Mouse (Mus musculus) adrenal gland, adult 8-10 months (tissue): ENCODE measurements around the gene Prmt1. TPM values are rescaled to one million over a fixed set of nuclear protein-coding genes. Genes with fewer than 3 reads are reported as not detected.

Experiments
- DNase-seq: peaks from one replicate; pipeline ENCODE4 v3.0.0; 2022
- microRNA-seq, 2 experiments: library from miRNA; unstranded; fragments of <30 nt; microRNA quantifications; one replicate each; pipeline ENCODE4 v1.2.0; 2022
- total RNA-seq, 4 experiments: library from RNA; stranded (reverse); gene quantifications; 2 replicates each; pipeline ENCODE4 v1.2.4; 2022

Gene Prmt1
- total RNA-seq, 4 experiments from 2014 or later: 221 to 296 (median 243) TPM

DNA sequence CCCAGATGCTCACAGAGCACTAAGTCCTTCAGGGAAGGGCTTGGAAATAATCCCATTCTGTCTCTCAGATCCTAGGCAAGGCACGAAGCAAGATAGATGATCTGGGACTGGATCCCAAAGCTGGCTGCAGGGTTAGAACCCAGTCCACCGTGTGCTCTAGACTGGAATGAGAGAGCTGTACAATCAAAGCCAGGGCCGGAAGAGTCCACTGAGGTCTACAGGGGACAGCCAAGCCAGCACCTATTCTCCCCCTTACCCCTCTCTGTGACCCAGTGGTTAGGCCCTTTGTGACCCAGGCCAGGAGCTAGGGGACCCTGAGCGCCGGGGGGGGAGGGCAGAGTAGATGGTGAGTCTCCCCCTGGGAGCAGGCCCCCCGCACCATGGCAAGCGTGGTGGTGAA, 43.5 kb downstream of the Prmt1 start, which contains the start of gene Tsks:
Tsks (plus strand) TSS at position 301 of the 400 bp plus-strand sequence.
- DNase-seq: no peak

DNA sequence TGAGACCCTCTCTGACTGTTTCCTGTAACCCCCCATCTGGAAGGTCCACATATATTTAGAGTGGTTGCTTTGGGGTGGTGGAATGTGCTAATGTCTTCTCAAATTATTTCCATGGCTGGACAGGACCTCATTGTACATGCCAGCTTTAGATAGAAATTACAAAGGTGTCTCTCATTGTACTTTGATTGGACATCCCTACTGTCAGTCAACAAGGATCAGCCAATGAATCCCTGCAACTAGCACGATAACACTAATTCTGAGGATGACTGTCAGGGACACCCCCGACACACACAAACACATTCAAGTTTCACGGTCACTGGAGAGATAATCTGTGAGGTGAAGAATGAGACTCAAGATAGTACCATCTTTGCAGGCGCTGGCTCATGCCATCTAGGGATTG, 47.7 kb downstream of the Prmt1 start:
- DNase-seq: no peak

DNA sequence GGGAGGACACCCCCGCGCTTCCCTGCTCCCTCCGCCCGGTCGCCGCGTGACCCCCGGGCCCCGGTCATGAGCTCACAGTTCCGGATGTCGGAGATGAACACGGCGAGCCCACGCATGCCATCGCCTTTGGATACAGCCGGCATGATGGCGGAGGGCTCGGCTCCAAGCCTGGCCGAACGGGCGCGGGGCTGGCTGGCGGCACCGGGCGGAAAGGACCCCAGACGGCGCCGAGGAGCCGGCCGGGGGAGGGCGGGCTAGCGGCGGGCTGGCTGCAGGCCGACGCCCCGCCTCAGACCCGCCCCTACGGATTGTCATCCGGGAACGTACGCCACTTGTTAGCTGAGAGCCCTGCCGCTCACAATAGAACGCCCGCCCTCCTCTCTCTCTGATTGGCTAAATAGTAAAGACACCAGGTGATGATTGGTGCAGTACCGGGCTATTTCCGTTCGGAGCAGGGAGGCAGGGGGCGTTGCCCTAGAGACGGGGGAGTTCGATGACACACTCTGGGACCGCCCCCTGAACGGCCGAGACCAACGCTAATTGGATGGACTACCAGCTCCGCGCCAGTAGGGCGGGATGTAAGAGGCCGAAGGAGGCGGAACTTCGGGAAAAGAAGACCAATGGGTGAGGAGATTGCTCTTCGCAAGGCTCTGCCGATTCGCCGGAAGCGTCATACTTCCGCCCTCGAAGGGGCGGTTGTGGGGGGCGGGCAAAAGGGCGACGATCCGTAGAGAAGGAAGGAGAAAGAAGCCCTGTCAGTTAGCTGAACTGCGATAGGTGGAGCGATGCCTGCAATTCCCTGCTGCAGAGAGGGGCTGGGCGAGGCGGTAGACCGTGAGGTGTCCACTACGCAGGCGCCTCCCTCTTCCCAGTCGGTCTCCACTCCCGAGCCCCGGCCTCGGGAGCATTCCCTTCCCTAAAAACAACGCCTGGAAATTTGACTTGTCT, 56.9 kb downstream of the Prmt1 start, which contains the start of gene Ap2a1:
Ap2a1 (minus strand) TSS at position 293 of the 948 bp plus-strand sequence.
- peak; percentile 100 for DNase-seq

DNA sequence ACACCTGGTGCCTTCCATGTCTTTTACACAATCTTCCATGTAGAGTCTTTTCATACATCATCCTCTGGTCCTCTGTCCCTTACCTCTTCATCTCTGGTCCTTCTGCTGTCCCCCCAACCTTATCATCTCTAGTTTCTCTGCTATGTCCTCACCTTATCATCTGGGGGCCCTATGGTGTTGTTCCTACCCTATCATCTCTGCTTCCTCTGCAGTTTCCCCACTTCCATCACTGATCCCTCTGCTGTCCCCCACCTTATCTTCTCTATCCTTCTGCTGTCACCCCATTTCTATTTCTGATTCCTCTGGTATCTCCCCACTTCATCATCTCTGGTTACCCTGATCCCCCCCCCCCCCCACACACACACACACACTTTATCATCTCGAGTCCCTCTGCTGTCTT, 57.8 kb downstream of the Prmt1 start:
- DNase-seq: no peak

Small RNA genes within 50 kb of the gene (microRNA-seq; reads per million reads assigned to microRNA genes)
- gene Mir7054: 0.35 to 1.2 reads per million in 2 experiments

Other genes with a start within 250 kb of the Prmt1 start
- 10 to 100 TPM; 46.5 to 73.4 (median 54.8) TPM for gene Vrk3, start 238.2 kb downstream of the Prmt1 start, total RNA-seq
- 1 to 10 TPM in 1 of 4 experiments, under 1 TPM in 3; 0.35 to 1.1 (median 0.41) TPM for gene Zfp473, start 235.5 kb downstream of the Prmt1 start, total RNA-seq
- gene Nup62, start 170.5 kb downstream of the Prmt1 start, total RNA-seq: 10 to 100 TPM; 33.8 to 42.8 (median 37.8) TPM
- 1 to 10 TPM; 1.7 to 3.7 (median 2.5) TPM for gene Il4i1, start 170.2 kb downstream of the Prmt1 start, total RNA-seq
- 100 to 1,000 TPM in 1 of 4 experiments, 10 to 100 TPM in 3; 76.2 to 108 (median 82.7) TPM for gene Atf5, start 169.9 kb downstream of the Prmt1 start, total RNA-seq
- gene Akt1s1, start 137.6 kb downstream of the Prmt1 start, total RNA-seq: 100 to 1,000 TPM; 106 to 137 (median 120) TPM
- gene Tbc1d17, start 137.5 kb downstream of the Prmt1 start, total RNA-seq: 10 to 100 TPM; 69.4 to 94.9 (median 86.1) TPM
- gene Pnkp, start 129.4 kb downstream of the Prmt1 start, total RNA-seq: 10 to 100 TPM; 46.6 to 56.6 (median 53.6) TPM
- gene Ptov1, start 116.8 kb downstream of the Prmt1 start, total RNA-seq: 100 to 1,000 TPM; 273 to 304 (median 292) TPM
- gene Med25, start 93.9 kb downstream of the Prmt1 start, total RNA-seq: 100 to 1,000 TPM in 2 of 4 experiments, 10 to 100 TPM in 2; 85.0 to 118 (median 96.5) TPM
- gene Fuz, start 90.5 kb downstream of the Prmt1 start, total RNA-seq: 10 to 100 TPM; 27.2 to 46.8 (median 38.4) TPM
- gene Ap2a1, start 57.1 kb downstream of the Prmt1 start, total RNA-seq: 100 to 1,000 TPM in 3 of 4 experiments, 10 to 100 TPM in 1; 99.8 to 139 (median 118) TPM
- not detected for gene Tsks, start 43.4 kb downstream of the Prmt1 start, total RNA-seq
- gene Cpt1c, start 11.7 kb downstream of the Prmt1 start, total RNA-seq: 10 to 100 TPM; 13.7 to 28.4 (median 20.4) TPM
- gene Irf3, start 11.1 kb upstream of the Prmt1 start, total RNA-seq: 100 to 1,000 TPM; 118 to 180 (median 144) TPM
- gene Bcl2l12, start 12.1 kb upstream of the Prmt1 start, total RNA-seq: 10 to 100 TPM; 15.9 to 34.1 (median 22.1) TPM
- gene Scaf1, start 29.8 kb upstream of the Prmt1 start, total RNA-seq: 100 to 1,000 TPM in 2 of 4 experiments, 10 to 100 TPM in 2; 88.5 to 120 (median 101) TPM
- 100 to 1,000 TPM in 3 of 4 experiments, 10 to 100 TPM in 1; 89.6 to 138 (median 129) TPM for gene Rras, start 31.4 kb upstream of the Prmt1 start, total RNA-seq
- gene Prr12, start 66.3 kb upstream of the Prmt1 start, total RNA-seq: 10 to 100 TPM; 64.6 to 86.8 (median 70.0) TPM
- 10 to 100 TPM; 57.5 to 81.7 (median 66.6) TPM for gene Nosip, start 75.9 kb upstream of the Prmt1 start, total RNA-seq
- 10 to 100 TPM; 16.4 to 20.5 (median 17.1) TPM for gene Prrg2, start 76.1 kb upstream of the Prmt1 start, total RNA-seq
- gene Rcn3, start 105.7 kb upstream of the Prmt1 start, total RNA-seq: 10 to 100 TPM; 33.1 to 51.0 (median 37.1) TPM
- gene Fcgrt, start 117.3 kb upstream of the Prmt1 start, total RNA-seq: 100 to 1,000 TPM; 105 to 151 (median 125) TPM
- 1,000 to 10,000 TPM; 1,085 to 1,250 (median 1,138) TPM for gene Rps11, start 137.9 kb upstream of the Prmt1 start, total RNA-seq
- gene Rpl13a, start 142.2 kb upstream of the Prmt1 start, total RNA-seq: 1,000 to 10,000 TPM; 1,558 to 1,710 (median 1,647) TPM
- not detected for gene Gm45713, start 149.7 kb upstream of the Prmt1 start, total RNA-seq
- gene Flt3l, start 149.9 kb upstream of the Prmt1 start, total RNA-seq: 10 to 100 TPM; 20.4 to 56.7 (median 39.5) TPM
- 10 to 100 TPM; 58.4 to 73.0 (median 68.9) TPM for gene Pih1d1, start 167.7 kb upstream of the Prmt1 start, total RNA-seq
- gene Aldh16a1, start 168.0 kb upstream of the Prmt1 start, total RNA-seq: 10 to 100 TPM; 76.3 to 79.7 (median 77.2) TPM
- 1 to 10 TPM in 1 of 4 experiments, under 1 TPM in 3; 0.46 to 1.1 (median 0.65) TPM for gene Slc17a7, start 177.4 kb upstream of the Prmt1 start, total RNA-seq
- not detected for gene Gfy, start 193.0 kb upstream of the Prmt1 start, total RNA-seq
- gene Pth2, start 194.4 kb upstream of the Prmt1 start, total RNA-seq: not detected
- gene Ccdc155, start 218.3 kb upstream of the Prmt1 start, total RNA-seq: 1 to 10 TPM in 1 of 4 experiments, under 1 TPM in 3; 0.12 to 1.2 (median 0.29) TPM
- gene Dkkl1, start 225.6 kb upstream of the Prmt1 start, total RNA-seq: not detected
- gene Tead2, start 229.2 kb upstream of the Prmt1 start, total RNA-seq: 10 to 100 TPM; 10.7 to 14.1 (median 12.0) TPM